Mouse (Mus musculus) hindbrain, embryonic 14.5 days (tissue): ENCODE results near the gene Zdhhc14. TPM values are rescaled to one million over a fixed set of nuclear protein-coding genes. Genes with fewer than 3 reads are reported as not detected.

Experiments used
- ATAC-seq: fragments of 200-750 bp; cut with Nextera tagmentation; 2 replicates; pipeline ENCODE4 v1.8.0; 2017; ENCODE audit warnings: moderate number of reproducible peaks, mild to moderate bottlenecking, moderate TSS enrichment, moderate library complexity; ENCODE audit not compliant: low FRiP score
- DNase-seq: peaks from one replicate; pipeline ENCODE4 v3.0.0-alpha.2; 2015; ENCODE audit warnings: low spot score
- H3K27ac ChIP-seq: fragments of 300-500 bp; sonication (generic); 2 replicates; pipeline ENCODE4 v1.5.1; 2014; ENCODE audit warnings: mild to moderate bottlenecking, moderate library complexity
- H3K27me3 ChIP-seq: fragments of 300-500 bp; sonication (generic); 2 replicates; pipeline ENCODE4 v1.6.1; 2014; ENCODE audit warnings: mild to moderate bottlenecking, low read length, mixed read lengths; ENCODE audit not compliant: control insufficient read depth, insufficient read depth
- H3K36me3 ChIP-seq: fragments of 300-500 bp; sonication (generic); replicated peaks from 2 replicates; pipeline ENCODE4 v1.6.1; 2014; ENCODE audit not compliant: control insufficient read depth, insufficient read depth
- H3K4me1 ChIP-seq: fragments of 300-500 bp; sonication (generic); replicated peaks from 2 replicates; pipeline ENCODE4 v1.6.1; 2014; ENCODE audit warnings: antibody characterized with exemption, low read length, mixed read lengths; ENCODE audit not compliant: control insufficient read depth, insufficient read depth
- H3K4me2 ChIP-seq: fragments of 300-500 bp; sonication (generic); replicated peaks from 2 replicates; pipeline ENCODE4 v1.6.1; 2014; ENCODE audit warnings: mild to moderate bottlenecking, moderate library complexity
- H3K4me3 ChIP-seq: fragments of 300-500 bp; sonication (generic); replicated peaks from 2 replicates; pipeline ENCODE4 v1.5.1; 2014; ENCODE audit warnings: mild to moderate bottlenecking, low read length
- H3K9ac ChIP-seq: fragments of 300-500 bp; sonication (generic); 2 replicates; pipeline ENCODE4 v1.6.1; 2014
- H3K9me3 ChIP-seq: fragments of 300-500 bp; sonication (generic); 2 replicates; pipeline ENCODE4 v1.6.1; 2016; ENCODE audit warnings: low read length; ENCODE audit not compliant: control insufficient read depth
- WGBS: fragments of 180-500 bp; shearing (Covaris S2); extraction: QIAGEN DNeasy Blood & Tissue Kit; methylation state at CpG from one replicate; pipeline ENCODE4 v1.1.7; 2014; 5-methylcytosine and 5-hydroxymethylcytosine counted together
- polyA plus RNA-seq: library from polyadenylated mRNA; unstranded; fragments of >200 nt; fragmentation: Nextera tagmentation; extraction: Ambion mirVana; gene quantifications from 2 replicates; pipeline ENCODE4 v1.2.1, GENCODE M21; 2014

Zdhhc14 gene
- polyA plus RNA-seq, 1 experiment from 2014 or later = 12.3 TPM

DNA sequence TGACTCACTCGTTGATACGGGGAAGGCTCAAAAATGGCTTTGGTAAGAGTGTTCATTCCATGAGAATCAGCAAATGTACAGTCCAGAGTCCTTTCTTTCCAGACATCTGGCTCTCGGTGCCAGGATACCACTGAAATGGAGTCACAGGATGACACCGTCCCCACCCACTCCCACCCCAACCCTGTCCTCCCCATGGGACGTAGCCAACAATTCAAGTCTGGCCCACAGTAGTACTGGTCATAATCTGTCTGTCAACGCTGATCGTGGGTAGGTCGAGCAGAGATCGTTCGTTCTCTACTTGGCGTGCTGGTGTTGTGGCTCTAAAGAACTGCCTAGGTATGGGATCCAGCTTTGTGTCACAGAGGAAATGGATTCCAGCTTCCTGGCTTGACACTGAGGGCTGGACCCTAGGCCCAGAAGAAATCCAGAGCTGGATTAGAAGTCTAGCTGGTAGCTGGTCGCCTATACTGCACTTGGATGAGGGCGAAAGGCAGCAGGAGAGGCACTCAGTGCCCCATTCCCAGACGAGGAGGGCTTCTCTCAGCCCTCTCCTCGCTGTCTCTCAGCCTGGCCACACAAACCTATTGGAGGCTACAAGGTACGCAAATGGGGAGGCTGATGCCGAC, 307.2 kb downstream of the Zdhhc14 start:
- no peak overlapping the region for H3K9ac ChIP-seq
- H3K4me1 ChIP-seq = 0 out of 2 replicates have a peak, but pooled peaks cover 6% of the 10 kb centered on the region
- no peak for DNase-seq
- no peak overlapping the region for H3K27ac ChIP-seq
- H3K4me2 ChIP-seq = no peak overlapping the region
- no peaks in the 10 kb centered on the region for H3K36me3 ChIP-seq
- WGBS = 86% methylated on average over 17 of the region's 17 CpGs
- ATAC-seq = no peak
- H3K9me3 ChIP-seq = no peaks in the 10 kb centered on the region
- H3K4me3 ChIP-seq = no peak overlapping the region
- H3K27me3 ChIP-seq = no peaks in the 10 kb centered on the region

DNA sequence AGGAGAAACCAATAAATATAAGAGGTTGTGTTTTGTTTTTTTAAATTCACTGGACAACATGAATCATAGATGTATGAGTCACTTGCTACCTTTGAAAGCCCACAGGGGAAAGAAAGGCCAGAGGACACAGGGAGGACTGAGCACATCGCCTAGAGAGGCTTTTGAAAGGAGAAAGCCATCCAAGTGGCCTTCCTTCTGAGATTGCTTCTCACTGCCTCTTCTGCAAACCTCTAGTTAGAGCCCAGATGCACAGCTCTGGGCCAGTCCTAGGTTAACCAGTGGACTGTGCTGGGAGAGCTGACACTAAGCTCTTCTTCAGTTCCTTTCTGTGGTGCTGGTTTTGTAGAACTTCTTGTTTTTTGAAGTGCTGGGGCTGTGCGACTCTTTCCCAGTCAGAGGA, 307.9 kb downstream of the Zdhhc14 start:
- H3K36me3 ChIP-seq = no peaks in the 10 kb centered on the region
- no peaks in the 10 kb centered on the region for H3K9me3 ChIP-seq
- no peak overlapping the region for H3K27ac ChIP-seq
- no peak overlapping the region for H3K4me2 ChIP-seq
- 90% methylated on average over 2 of the region's 2 CpGs for WGBS
- no peak overlapping the region for H3K9ac ChIP-seq
- H3K4me1 ChIP-seq = 0 out of 2 replicates have a peak, but pooled peaks cover 6% of the 10 kb centered on the region
- DNase-seq (no peak), ATAC-seq (no peak)
- H3K4me3 ChIP-seq = no peak overlapping the region
- H3K27me3 ChIP-seq = no peaks in the 10 kb centered on the region

DNA sequence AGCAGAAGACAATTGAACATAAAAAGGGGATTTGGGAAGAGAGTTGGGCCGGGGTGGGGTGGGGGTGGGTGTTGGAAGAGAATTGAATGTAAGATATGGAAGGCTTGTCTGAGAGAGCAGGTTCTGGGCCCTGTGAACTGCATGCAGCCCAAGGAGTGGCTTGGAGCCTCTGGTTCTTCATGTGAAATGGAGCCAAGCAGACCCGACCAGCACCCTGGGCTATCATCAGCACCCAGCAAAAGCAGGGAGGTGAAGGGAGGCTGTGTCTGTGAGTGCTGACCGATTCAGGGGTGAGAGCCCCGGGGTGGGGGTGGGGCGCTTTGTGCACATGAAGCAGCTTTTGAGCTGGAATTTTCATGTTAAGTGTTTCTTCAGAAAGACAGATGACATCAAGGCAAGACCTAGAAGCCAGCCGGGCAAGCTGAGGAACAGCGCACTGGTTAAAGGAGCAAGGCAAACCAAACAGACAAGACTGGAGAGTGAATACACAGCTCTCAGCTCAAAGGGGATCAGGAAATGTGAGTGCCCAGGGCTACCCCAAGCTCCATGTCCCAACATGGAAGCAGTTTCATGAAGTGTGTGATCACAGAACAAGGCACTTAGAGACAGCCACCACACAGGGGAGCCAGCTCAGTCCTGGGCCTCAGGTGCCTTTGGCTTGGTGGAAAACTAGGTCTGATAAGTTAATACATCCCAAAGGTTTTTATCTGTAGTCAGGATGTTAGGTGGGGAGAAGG, 308.6 kb downstream of the Zdhhc14 start:
- Histone ChIP-seq H3K9ac (no peak overlapping the region), H3K9me3 (no peaks in the 10 kb centered on the region), H3K4me3 (no peak overlapping the region), H3K36me3 (no peaks in the 10 kb centered on the region), H3K27ac (no peak overlapping the region), H3K4me2 (no peak overlapping the region), H3K27me3 (no peaks in the 10 kb centered on the region), H3K4me1 (0 out of 2 replicates have a peak, but pooled peaks cover 6% of the 10 kb centered on the region)
- WGBS = 82% methylated on average over 7 of the region's 7 CpGs
- no peak for DNase-seq
- ATAC-seq = no peak

DNA sequence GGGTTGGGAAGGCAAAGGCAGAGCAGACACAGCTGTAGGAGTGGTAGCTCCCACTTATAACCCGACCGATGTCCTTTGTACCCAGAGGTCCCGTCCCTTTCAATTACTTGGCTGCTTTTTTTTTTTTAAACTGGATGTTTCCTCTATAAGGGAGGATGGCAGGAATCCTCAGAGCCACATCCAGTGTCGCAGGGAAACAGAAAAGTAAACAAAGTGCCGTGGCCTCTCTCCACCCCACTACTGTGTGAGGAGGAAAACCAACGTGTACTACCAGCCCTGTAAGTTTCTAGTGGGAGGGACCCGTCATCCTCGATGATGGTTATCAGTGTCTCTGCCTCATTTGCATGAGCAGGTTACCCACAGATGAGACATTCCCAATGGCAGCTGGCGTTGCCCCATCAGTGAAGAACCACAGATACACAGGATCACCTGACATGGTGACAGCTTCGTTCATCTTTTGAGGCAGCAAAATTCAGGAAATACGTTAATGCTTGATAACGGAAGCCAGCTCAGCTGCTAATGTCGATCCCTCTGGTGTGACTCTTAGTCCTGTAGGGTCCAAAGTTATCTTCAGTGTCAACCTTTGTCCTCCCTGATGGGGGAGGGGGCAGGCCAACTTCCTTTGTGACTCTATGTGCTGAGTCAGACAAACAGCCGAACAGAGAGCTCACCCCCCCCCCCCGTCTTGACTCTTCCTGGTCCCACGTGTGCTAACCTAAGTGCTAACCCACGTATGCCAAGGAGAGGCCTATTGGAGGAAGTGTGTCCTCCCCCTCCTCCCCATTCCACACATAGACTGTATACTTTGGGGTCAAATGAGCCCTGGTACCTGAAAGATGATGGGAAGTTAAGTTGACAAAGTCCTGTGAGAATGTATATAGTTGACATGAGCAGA, 309.7 kb downstream of the Zdhhc14 start:
- Histone ChIP-seq H3K27me3 (no peaks in the 10 kb centered on the region), H3K9me3 (no peaks in the 10 kb centered on the region), H3K4me1 (0 out of 2 replicates have a peak, but pooled peaks cover 6% of the 10 kb centered on the region), H3K4me2 (no peak overlapping the region), H3K4me3 (no peak overlapping the region), H3K36me3 (no peaks in the 10 kb centered on the region), H3K27ac (no peak overlapping the region), H3K9ac (no peak overlapping the region)
- DNase-seq (no peak), ATAC-seq (no peak)
- WGBS = 78% methylated on average over 17 of the region's 17 CpGs

DNA sequence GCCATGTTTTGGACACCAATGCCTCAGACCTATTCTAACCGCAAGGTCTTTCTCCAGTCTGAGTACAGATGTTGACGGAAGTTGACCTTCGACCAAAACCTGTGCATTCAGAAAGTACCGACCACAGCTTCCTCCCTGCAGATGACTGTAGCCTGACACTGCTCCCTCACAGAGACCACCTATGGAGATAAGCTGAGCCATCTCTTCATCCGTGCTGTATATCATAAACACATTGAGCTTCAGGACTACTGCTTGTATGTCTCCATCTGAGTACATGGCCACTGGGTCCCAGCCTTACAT, 310.2 kb downstream of the Zdhhc14 start:
- H3K36me3 ChIP-seq = no peaks in the 10 kb centered on the region
- 0 out of 2 replicates have a peak, but pooled peaks cover 3% of the 10 kb centered on the region for H3K4me1 ChIP-seq
- H3K9me3 ChIP-seq = no peaks in the 10 kb centered on the region
- no peak overlapping the region for H3K4me2 ChIP-seq
- H3K4me3 ChIP-seq = no peak overlapping the region
- no peak for ATAC-seq
- H3K27ac ChIP-seq = no peak overlapping the region
- H3K27me3 ChIP-seq = no peaks in the 10 kb centered on the region
- H3K9ac ChIP-seq = no peak overlapping the region
- DNase-seq = no peak
- 86% methylated on average over 5 of the region's 5 CpGs for WGBS

Other genes with a start within 250 kb of the Zdhhc14 start
- gene Ldhal6b, start 73.8 kb upstream of the Zdhhc14 start, polyA plus RNA-seq = 0.20 TPM in 1 of 2 replicates, not detected in the other
- 105 and 111 TPM in 2 replicates for gene Tmem242, start 52.3 kb upstream of the Zdhhc14 start, polyA plus RNA-seq